Mouse (Mus musculus): ENCODE data around the gene Nfic.
A peak's percentile ranks its signal among the peaks of the same experiment; 100 is the strongest.

Gene Nfic

DNA sequence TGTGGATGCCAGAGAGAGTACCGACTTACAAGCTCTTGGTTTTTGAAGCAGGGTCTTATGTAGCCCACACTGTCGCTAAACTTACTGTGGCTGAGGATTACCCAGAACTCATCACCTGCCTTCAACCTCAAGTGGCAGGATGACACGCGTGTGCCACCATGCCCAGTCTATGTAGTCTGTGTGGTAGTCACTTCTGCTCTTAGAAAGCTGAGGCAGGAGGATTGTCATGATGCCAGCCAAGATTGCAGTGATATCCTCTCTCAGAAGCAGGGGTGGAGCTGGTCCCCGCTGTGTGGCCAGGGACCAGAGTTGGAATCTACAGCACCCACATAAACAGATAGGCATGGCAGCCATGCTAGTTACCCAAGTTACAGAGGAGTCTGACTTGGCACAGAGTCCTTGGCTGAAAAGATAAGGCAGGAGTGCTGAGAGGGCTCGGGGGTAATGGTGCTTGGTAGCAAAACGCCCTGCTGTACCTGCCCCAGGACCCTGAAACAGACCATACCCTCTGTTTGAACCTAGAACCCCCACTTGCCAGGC, 30.1 kb upstream of the Nfic start:
- no peak for DNase-seq (ENCODE audit: low spot score in 2 of 2)

DNA sequence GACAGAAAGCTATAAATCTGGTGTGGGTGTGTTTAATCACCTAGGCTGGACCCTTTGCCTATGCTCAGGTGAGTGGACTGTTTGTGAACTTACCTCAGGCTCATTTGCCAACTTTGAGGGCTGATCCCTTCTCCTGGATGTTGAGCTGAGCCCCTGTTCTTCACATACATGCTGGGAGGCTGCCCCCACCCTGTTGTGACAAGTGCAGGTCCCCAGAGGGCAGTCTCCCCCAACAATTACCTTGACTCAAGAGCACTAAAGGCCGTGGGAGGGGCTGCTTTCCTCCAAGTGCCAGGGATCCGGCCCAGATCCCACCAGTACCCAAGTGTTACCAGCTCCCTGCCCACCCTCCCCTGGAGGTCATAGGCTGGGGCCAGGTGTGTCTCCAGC, 29.6 kb upstream of the Nfic start:
- no peak for DNase-seq (ENCODE audit: low spot score in 2 of 2)

DNA sequence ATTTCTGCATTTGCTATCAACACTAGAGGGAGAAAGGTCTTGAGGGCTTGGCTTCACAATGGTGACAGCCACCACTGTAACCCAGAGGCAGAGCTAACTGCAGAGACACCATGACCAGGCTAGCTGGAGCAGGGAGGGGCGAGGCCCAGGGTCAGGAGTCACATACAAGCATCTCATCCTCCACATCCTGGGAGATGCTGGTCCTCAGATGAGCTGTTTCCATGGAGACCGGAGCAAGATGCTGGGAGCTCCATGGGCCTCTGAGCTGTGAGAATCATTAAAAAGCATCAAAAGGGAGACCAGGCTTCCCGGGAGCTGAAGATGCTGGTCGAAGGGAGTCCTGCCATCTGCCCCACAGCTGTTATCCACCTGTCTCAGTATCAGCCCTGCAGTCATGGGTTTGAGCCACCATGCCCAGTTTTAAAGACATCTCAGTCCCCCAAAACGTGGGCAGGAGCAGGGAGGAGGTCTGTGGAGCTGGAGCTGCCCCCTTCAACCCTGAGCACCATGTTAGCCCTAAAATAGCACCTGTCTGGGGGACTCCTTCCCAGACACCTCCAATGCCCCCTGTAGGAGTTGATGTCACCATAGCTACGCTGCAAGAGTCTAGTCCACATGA, 29.1 kb upstream of the Nfic start:
- DNase-seq (ENCODE audit: low spot score in 2 of 2): no peak

DNA sequence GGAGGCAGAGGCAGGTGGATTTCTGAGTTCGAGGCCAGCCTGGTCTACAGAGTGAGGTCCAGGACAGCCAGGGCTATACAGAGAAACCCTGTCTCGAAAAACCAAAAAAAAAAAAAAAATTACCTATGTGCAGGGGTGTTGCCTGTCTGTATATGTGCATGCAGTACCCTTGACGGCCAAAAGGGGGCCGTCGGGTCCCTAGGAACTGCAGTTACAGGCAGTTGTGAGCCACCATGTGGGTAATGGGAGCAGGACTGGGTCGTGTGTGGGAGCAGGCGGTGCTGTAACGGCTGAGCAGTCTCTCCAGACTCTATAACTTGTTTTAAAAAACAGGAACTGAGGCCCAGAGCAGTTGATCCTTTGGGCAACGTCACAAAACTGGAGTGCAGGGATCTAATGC, 28.5 kb upstream of the Nfic start:
- peak in 1 of 2 experiments; percentile 64 for DNase-seq (ENCODE audit: low spot score in 2 of 2)

DNA sequence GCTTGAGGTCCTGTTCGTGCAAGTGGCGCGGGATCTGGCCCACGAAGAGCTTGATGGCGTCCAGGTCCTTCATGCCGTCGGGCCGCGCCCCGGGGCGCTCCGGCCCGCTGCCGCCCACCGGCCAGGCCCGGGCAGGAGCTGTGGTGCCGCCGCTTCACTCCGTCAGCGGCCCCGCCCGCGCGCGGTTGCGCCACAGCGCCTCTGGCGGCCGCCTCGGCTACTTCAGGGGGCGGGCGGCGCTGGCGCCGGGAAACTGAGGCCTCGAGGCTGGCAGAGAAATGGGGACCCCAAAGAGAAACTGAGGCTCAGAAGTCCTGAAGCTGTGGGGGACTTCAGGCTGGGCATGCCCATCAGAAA, 27.1 kb upstream of the Nfic start, which contains the start of gene Celf5:
Celf5 (minus strand) TSS at position 177 of the 357 bp plus-strand sequence.
- DNase-seq (ENCODE audit: low spot score in 2 of 2): peak; percentile 55 to 79

DNA sequence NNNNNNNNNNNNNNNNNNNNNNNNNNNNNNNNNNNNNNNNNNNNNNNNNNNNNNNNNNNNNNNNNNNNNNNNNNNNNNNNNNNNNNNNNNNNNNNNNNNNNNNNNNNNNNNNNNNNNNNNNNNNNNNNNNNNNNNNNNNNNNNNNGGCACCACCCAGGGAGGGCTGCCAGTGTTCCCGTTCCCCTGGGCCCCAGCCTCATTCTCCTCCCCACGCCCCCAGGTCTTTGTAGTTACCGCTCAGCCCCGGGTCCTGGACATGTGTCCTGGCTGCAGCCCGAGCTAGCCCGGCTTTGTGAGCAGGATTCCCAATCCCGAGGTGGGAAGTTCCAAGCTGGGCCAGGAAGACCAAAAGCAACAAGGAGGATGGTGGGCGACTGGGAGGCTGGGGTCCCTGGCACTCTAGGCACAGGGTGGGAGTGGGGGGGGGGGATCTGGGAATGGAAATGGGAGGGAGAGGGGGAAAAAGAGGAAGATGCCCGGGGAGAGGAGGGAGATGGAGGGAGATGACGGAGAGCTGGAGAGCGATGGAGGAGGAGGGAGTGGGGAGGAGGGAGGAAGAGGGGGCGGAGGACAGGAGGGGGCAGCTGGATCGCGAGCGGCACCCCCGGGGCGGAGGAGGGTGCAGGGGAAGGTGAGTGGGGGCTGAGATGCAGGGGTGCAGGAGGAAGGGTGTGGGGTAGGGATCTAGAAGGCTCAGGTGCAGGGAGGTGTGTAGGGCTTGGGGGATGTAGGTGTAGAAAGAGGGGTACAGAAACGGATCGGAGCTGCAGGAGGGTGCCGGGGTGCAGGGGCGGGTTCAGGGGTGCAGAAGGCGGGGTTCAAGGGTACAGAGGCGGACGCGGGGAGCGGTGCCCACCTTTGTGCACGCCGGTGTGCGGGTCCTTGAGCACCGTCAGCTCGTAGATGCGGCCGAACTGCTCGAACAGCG, 26.4 kb upstream of the Nfic start:
- DNase-seq (ENCODE audit: low spot score in 2 of 2): no peak

DNA sequence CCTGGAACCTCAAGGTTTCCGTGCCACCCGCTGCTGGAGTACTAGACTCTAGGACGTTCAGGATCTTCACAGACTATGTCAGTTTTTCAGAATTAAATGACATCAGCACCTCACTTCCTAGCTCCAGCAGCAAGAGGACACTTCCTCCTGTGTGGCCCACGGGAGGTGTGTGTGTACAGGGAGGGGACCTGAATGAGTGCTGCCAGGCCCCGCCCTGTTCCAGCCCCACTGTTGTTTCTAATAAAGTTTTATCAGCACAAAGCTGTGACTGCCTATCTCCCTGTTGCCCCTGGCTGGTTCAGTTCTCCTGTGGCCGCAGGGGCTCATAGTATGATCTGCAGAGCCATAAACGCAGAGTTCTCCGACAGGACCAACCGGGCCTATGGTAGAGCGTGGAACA, 19.0 kb upstream of the Nfic start:
- DNase-seq (ENCODE audit: low spot score in 2 of 2): no peak

DNA sequence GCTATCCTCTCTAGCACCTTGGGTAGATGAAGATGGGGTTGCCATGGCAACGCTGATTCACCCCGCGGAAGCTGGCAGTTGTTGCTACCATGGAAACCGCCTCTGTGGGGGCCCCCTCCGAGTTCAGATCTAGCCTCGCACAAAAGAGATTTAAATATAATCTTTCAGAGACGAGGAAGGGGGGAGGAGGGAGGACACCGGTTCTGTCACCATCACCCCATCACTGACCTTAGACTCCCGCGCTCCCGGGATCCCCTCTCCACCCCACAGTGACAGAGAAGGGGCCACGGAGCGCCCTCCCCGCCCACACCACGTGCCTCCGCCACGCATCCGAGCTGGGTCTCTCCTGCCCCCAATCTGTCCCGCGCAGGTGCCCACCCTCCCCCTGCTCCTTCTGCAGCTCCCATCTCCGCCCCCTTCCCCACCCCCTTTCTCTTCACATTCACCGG, 17.6 kb upstream of the Nfic start:
- DNase-seq (ENCODE audit: low spot score in 2 of 2): peak in 1 of 2 experiments; percentile 72

DNA sequence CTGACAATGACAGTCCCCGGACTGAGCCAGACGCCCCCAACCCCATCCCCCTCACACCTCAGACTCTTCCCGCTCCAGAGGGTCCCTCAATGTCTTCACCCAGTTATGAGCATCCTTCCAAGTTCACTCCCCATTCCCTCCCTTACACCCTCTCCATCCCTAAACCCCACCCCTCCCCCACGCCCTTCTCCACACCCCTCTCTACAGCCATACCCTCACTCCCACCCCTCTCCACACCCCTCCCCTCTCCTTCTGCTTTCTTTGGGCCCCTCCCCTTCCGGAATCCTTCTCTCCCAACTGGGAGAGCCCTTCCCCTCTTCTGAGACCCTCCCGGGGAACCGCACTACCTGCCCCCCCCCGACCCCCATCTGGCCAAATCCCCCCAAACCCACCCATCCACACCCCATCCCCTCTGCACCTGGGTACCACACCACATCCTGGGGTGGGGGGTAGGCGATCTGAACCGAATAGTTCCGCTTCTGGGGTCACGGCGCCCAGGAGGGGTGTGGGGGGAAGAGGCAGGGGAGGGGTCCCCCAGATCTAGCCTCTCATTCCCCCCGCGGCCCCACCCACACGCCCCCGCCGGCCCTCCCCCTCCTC, 17.1 kb upstream of the Nfic start:
- no peak for DNase-seq (ENCODE audit: low spot score in 2 of 2)

DNA sequence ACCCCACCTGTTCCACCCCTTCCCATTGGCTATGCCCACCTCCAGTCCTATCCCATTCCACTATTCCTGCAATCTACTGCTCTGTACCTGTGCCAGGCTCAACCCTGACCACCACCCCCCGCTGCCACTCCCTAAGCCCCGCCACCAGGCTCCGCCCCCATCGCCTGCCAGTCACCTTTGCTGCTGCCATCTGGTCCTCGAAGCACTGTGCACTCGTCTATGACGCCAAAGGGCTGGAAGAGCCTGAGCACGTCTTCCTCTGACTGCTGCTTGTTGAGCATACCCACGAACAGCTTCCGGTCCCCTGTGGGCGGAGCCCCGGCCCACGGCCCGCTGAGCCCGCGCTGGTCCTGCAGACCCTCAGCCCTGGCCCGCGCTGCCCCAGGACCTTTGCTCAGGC, 15.0 kb upstream of the Nfic start:
- no peak for DNase-seq (ENCODE audit: low spot score in 2 of 2)

DNA sequence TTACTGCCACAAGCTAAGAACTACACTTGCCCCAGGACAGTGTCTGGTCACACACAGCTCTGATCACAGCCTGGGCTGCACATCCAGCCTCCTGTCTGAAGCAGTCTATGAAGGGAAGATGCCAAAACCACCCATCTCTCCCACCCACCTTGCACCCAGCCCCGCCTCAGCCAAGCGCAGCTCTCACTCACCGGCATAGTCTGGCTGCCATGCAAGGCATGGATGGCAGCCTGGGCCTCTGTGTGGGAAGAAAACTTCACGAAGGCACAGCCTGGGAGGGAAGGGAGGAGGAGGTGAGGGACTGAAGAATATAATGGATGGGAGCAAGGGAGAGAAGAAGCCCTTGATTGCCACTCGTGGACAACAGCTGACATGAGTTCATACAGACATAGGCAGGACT, 13.8 kb upstream of the Nfic start:
- no peak for DNase-seq (ENCODE audit: low spot score in 2 of 2)

DNA sequence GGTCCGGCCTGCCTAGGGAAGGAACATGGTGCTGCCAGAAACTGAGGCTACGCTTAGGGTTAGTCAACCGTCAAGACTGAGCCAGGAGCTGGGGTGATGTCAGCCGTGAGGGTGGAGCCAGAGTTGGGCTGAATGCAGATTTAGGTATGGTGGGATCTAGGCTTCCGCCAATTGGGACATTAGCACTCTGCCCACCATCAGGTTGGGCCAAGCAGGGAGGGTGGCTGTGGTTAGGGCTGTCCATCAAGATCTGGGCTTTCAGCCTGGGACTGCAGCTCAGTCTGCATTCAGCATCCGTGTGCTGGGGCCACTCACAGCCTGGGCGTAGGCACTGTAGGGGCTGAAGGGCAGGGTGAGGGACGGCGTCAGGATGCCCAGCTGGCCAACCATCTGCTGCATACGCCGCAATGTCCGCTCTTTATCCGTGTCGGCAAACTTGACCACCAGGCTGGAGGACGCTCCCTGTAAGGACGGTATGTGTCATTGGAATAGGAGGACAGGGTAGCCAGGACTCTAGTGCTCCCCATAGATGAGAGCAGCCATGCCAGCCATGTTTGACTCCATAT, 12.3 kb upstream of the Nfic start:
- peak in 1 of 2 experiments; percentile 19 for DNase-seq (ENCODE audit: low spot score in 2 of 2)

DNA sequence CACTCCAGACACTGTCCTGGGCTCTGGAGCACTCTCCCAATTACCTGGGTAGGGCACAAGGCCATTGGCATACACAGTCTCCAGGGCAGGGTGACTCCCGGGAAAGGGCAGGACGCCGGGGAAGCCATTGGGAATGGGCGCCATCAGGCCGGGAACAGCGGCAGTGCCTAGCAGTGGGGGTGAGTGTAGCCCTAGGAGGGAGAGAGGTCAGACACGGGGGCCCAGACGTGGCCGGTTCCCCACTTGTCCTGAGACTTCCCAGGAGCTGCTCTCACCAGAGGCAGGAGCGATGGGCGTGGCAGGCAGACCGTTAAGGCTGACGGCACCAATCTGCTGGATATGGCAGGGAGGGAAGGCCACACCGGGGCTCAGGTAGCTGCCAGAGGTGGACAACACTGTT, 11.4 kb upstream of the Nfic start:
- peak in 1 of 2 experiments; percentile 20 for DNase-seq (ENCODE audit: low spot score in 2 of 2)

DNA sequence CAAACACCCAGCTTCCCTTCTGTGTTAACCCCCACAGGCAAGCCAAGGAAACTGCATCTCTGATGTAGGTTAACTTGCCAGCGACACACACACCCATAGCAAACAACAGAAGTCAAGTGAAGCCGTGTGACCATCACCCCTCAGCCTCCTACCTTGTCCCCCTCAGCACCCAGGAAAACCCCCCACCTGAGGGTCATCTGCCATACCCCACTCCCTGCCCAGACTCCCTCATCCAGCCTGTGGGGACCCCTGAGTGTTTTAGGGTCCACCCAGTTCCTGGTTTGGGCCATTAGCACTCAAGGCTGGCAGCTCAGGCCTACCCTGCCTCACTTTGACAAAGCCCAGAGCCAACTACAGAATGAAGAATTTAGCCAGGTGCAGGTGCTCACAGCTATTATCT, 10.6 kb upstream of the Nfic start:
- DNase-seq (ENCODE audit: low spot score in 2 of 2): peak in 1 of 2 experiments; percentile 15

DNA sequence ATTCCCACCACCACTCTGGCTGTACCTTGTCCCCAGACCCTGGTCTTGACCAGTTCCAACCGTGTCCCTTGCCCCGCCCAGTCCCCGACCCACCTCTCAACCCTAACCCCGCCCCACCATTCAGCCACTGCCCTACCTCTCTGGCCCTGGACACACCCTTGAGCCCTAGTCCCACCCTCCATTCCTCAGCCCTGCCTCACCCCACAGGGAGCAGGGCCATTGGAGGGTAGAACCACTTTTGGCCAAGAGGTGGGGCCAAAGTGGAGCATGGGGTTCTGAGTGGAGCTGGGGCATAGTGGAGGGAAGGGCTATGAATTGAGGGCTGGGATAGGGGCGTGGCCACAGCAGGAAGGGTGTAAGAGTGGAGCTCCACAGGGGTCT, 9.8 kb upstream of the Nfic start:
- peak in 1 of 2 experiments; percentile 18 for DNase-seq (ENCODE audit: low spot score in 2 of 2)

DNA sequence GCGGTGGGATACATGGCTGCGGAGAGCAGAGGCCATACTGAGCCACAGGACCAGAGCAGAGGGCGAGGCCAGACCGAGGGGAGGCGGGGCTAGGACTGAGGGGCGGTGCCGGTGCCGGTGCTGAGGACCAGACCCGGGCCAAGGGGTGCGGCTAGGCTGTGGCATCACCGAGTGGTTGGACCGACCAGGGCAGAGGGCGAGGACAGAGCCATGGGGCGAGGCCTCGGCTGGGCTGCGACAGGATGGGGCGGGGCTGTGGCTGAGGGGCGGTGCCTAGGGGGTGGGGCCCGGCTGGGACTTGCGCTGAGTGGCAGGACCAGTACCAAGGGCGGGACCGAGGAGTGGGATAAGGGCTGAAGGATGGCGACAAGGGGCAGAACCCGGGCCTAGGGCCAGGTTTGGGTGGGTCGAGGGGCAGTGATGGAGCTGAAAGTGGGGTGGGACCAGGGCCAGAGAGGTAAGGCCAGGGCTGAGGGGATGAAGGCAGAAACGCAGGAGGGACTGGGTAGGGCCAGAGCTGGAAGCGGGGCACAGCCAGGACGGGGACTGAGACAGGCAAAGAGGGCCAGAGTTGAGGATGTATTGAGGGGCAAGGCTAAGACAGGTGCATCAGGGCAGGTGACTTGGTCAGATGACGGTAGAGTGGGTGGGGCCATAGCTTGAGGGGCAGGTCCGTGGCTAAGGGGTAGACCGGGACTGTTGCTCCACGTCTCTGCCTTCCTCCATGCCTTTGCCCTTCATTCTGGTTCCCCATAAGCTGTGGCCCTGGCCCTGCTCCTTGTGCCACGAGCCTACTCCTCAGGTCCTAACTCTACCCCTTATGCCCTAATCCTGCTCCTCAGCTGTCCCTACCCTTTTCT, 9.2 kb upstream of the Nfic start:
- peak; percentile 20 to 48 for DNase-seq (ENCODE audit: low spot score in 2 of 2)

DNA sequence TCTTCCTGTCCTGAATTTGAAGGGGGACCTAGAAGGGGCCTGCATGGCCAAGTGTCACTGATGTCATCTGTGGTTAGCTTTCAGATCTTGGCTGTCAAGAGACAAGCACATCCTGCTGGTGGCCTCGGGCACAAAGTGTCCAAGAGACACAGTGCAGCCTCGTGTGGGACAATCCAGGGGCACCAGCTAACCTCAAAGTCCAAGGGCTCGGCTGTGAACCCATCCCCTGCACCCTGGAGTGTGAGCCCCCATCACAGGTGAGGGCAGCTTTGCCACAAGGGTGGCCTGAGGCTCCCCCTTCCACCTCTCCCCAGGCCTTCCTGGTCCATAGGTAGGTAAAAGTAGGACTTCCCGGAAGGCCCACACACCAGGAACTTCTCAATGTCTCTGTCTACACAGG, 8.1 kb upstream of the Nfic start:
- no peak for DNase-seq (ENCODE audit: low spot score in 2 of 2)

DNA sequence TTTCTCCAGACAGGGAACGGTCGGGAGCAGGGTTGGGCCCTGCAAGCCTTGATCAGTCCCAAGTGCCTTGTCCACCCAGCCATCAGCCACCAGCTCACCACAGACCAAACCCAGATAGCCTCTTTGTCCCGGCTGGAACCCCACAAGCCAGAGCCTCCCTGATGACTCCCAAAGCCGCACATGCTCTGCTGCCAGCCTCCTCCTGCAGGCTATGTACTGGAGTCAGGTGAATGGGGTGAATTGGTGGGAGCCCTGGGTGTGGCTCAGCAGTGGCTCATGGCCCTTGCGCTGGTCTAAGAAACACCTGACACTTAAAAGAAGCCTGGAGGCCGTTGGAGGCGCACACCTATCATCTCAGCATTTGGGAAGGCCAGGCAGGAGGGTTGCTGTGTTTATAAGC, 7.5 kb upstream of the Nfic start:
- peak; percentile 2 to 19 for DNase-seq (ENCODE audit: low spot score in 2 of 2)

DNA sequence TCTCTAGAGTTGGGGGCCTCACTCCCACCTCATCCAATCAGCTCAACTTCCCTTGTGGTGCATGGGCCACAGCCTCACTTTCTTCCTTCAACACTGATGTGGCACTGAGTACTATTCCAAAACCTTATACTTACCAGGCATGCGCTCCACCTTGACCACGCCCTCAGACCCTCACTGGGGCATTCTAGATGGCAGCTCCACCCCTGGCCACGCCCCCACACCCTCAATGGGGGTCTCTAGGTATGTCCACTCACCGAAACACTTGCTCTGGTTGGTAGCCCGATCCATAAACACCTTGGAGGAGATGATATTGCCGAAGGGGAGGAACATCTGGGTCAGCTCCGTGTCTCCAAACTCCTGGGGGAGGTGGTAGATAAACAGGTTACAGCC, 7.0 kb upstream of the Nfic start:
- peak in 1 of 2 experiments; percentile 20 for DNase-seq (ENCODE audit: low spot score in 2 of 2)

DNA sequence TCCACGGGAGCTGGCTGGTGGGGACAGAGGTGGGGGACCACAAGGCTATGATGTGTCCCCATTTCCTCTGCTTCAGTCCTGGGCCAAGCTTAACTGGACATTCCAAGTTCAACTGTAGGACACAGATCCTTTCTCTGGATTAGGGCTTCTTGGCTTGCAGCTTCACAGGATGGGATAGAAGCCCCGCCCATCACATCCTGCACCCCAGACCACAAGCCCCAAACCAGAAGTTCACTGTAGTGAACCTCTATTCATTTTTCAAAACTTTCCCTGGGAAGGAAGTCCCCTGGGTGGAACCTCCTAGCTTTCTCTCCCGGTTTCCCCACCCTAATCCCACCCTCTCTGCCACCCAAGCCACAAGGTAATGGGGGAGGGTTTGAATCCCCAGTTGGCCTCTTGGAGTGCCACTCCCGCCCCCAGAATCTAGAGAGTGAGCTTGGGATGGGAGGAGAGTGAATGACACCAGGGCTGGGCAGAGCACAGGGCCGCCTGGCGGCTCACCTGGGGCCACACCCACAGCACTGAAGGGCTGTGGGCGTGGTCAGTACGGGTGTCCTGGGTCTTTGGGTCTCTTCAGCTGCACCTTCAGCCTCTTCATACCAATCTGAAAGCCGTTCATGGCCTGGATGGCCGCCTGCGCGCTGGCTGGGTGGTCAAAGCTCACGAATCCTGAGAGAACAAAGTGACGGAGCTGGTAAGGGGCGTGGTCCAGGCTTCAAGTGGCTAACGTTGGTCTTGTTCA, 6.4 kb upstream of the Nfic start:
- DNase-seq (ENCODE audit: low spot score in 2 of 2): no peak
